Mouse (Mus musculus) liver, embryonic 11.5 days (tissue): ENCODE results near the gene Adamts4. TPM values are rescaled to one million over a fixed set of nuclear protein-coding genes. Genes with fewer than 3 reads are reported as not detected.

Experiments
- ATAC-seq: fragments of 200-750 bp; cut with Nextera tagmentation; replicated peaks from 2 replicates; pipeline ENCODE4 v1.8.0; 2017; ENCODE audit warnings: moderate number of reproducible peaks, mild to moderate bottlenecking, moderate TSS enrichment, moderate library complexity; ENCODE audit not compliant: low FRiP score
- DNase-seq: peaks from one replicate; pipeline ENCODE4 v3.0.0-alpha.2; 2017; ENCODE audit warnings: low spot score
- H3K27ac ChIP-seq: fragments of 300-500 bp; sonication (generic); 2 replicates; pipeline ENCODE4 v1.5.1; 2014; ENCODE audit warnings: mild to moderate bottlenecking, low read depth, low read length, control low read depth
- H3K27me3 ChIP-seq: fragments of 300-500 bp; sonication (generic); replicated peaks from 2 replicates; pipeline ENCODE4 v1.6.1; 2014; ENCODE audit warnings: low read length, mixed read lengths; ENCODE audit not compliant: control insufficient read depth, insufficient read depth
- H3K36me3 ChIP-seq: fragments of 300-500 bp; sonication (generic); 2 replicates; pipeline ENCODE4 v1.6.1; 2014; ENCODE audit warnings: mild to moderate bottlenecking, low read length, moderate library complexity, mixed read lengths; ENCODE audit not compliant: control insufficient read depth, insufficient read depth
- H3K4me1 ChIP-seq: fragments of 300-500 bp; sonication (generic); replicated peaks from 2 replicates; pipeline ENCODE4 v1.6.1; 2014; ENCODE audit warnings: low read length, mixed read lengths; ENCODE audit not compliant: control insufficient read depth, insufficient read depth
- H3K4me2 ChIP-seq: fragments of 300-500 bp; sonication (generic); 2 replicates; pipeline ENCODE4 v1.6.1; 2014; ENCODE audit warnings: mild to moderate bottlenecking, control low read depth, moderate library complexity
- H3K4me3 ChIP-seq: fragments of 300-500 bp; sonication (generic); 2 replicates; pipeline ENCODE4 v1.5.1; 2014; ENCODE audit warnings: low read depth, low read length, control low read depth
- H3K9ac ChIP-seq: fragments of 300-500 bp; sonication (generic); 2 replicates; pipeline ENCODE4 v1.6.1; 2014; ENCODE audit warnings: low read depth, low read length, control low read depth
- H3K9me3 ChIP-seq: fragments of 300-500 bp; sonication (generic); 2 replicates; pipeline ENCODE4 v1.6.1; 2016; ENCODE audit warnings: low read length, inconsistent platforms, mixed read lengths; ENCODE audit not compliant: control insufficient read depth
- WGBS: fragments of 180-500 bp; shearing (Covaris S2); extraction: QIAGEN DNeasy Blood & Tissue Kit; methylation state at CpG from one replicate; pipeline ENCODE4 v1.1.7; 2014; 5-methylcytosine and 5-hydroxymethylcytosine counted together
- polyA plus RNA-seq: library from polyadenylated mRNA; unstranded; fragments of >200 nt; fragmentation: Nextera tagmentation; extraction: Ambion mirVana; gene quantifications from 2 replicates; pipeline ENCODE4 v1.2.1, GENCODE M21; 2014

Adamts4 gene
- polyA plus RNA-seq, 1 experiment from 2014 or later: 2.0 TPM

GRCm38 (mm10) chr1:171275144-171275734 lies 25.0 kb downstream of the Adamts4 start:
- no peak overlapping the region for H3K9ac ChIP-seq
- H3K4me2 ChIP-seq: no peak overlapping the region
- H3K9me3 ChIP-seq: no peaks in the 10 kb centered on the region
- 91% methylated on average over 11 of the region's 11 CpGs for WGBS
- peaks cover 45% of the 10 kb centered on the region for H3K36me3 ChIP-seq
- DNase-seq (no peak), ATAC-seq (no peak)
- H3K27me3 ChIP-seq: no peaks in the 10 kb centered on the region
- H3K4me1 ChIP-seq: peaks cover 12% of the 10 kb centered on the region
- H3K4me3 ChIP-seq: no peak overlapping the region; the same call in 1 of the 2 replicates
- no peak overlapping the region for H3K27ac ChIP-seq

GRCm38 (mm10) chr1:171276110-171276748 lies 26.0 kb downstream of the Adamts4 start:
- no peak for ATAC-seq
- DNase-seq: no peak
- Histone ChIP-seq H3K4me3 (no peak overlapping the region), H3K4me1 (peaks cover 8% of the 10 kb centered on the region), H3K4me2 (no peak overlapping the region), H3K9me3 (no peaks in the 10 kb centered on the region), H3K27ac (no peak overlapping the region), H3K36me3 (peaks cover 45% of the 10 kb centered on the region), H3K9ac (no peak overlapping the region), H3K27me3 (no peaks in the 10 kb centered on the region)
- WGBS: 92% methylated on average over 14 of the region's 14 CpGs

GRCm38 (mm10) chr1:171277736-171278135 lies 27.5 kb downstream of the Adamts4 start:
- peak overlapping the region; percentile 63 for H3K4me2 ChIP-seq

GRCm38 (mm10) chr1:171278436-171278835 lies 28.2 kb downstream of the Adamts4 start:
- DNase-seq (no peak), ATAC-seq (no peak)
- peaks cover 38% of the 10 kb centered on the region for H3K36me3 ChIP-seq
- H3K27ac ChIP-seq: no peak overlapping the region
- H3K4me3 ChIP-seq: peak overlapping the region; percentile 76
- no peaks in the 10 kb centered on the region for H3K9me3 ChIP-seq
- WGBS: 95% methylated on average over 8 of the region's 8 CpGs
- H3K4me1 ChIP-seq: peaks cover 6% of the 10 kb centered on the region; the same call in 1 of the 2 replicates
- peak overlapping the region; percentile 28; the same call in 1 of the 2 replicates for H3K9ac ChIP-seq
- peak overlapping the region; percentile 63 for H3K4me2 ChIP-seq
- H3K27me3 ChIP-seq: no peaks in the 10 kb centered on the region

More at GRCm38 (mm10) chr1:171277736-171278135, 27.5 kb downstream of the Adamts4 start:
- Histone ChIP-seq H3K9ac (no peak overlapping the region), H3K27me3 (no peaks in the 10 kb centered on the region), H3K4me1 (peaks cover 6% of the 10 kb centered on the region; the same call in 1 of the 2 replicates), H3K36me3 (peaks cover 41% of the 10 kb centered on the region), H3K4me3 (0 out of 2 replicates have a peak overlapping the region, but pooled peaks have one; percentile 17), H3K27ac (no peak overlapping the region), H3K9me3 (no peaks in the 10 kb centered on the region)
- 87% methylated on average over 10 of the region's 10 CpGs for WGBS
- no peak for ATAC-seq
- no peak for DNase-seq

GRCm38 (mm10) chr1:171279012-171279705 lies 28.9 kb downstream of the Adamts4 start:
- WGBS: 83% methylated on average over 14 of the region's 14 CpGs
- Histone ChIP-seq H3K4me2 (peak overlapping the region; percentile 63), H3K27ac (no peak overlapping the region), H3K9me3 (no peaks in the 10 kb centered on the region), H3K9ac (peak overlapping the region; percentile 94), H3K36me3 (peaks cover 38% of the 10 kb centered on the region), H3K27me3 (no peaks in the 10 kb centered on the region), H3K4me3 (peak overlapping the region; percentile 76), H3K4me1 (peaks cover 6% of the 10 kb centered on the region; the same call in 1 of the 2 replicates)
- ATAC-seq (no peak), DNase-seq (peak; percentile 28)

GRCm38 (mm10) chr1:171279721-171280120 lies 29.5 kb downstream of the Adamts4 start:
- Histone ChIP-seq H3K9me3 (no peaks in the 10 kb centered on the region), H3K4me3 (peak overlapping the region; percentile 76), H3K4me2 (peak overlapping the region; percentile 63), H3K36me3 (peaks cover 36% of the 10 kb centered on the region), H3K4me1 (peaks cover 6% of the 10 kb centered on the region; the same call in 1 of the 2 replicates), H3K9ac (peak overlapping the region; percentile 94), H3K27ac (peak overlapping the region; percentile 99), H3K27me3 (no peaks in the 10 kb centered on the region)
- ATAC-seq (no peak), DNase-seq (peak; percentile 29)
- WGBS: 56% methylated on average over 5 of the region's 5 CpGs

- Histone ChIP-seq H3K36me3 (peaks cover 35% of the 10 kb centered on the region), H3K4me1 (peaks cover 6% of the 10 kb centered on the region; the same call in 1 of the 2 replicates), H3K9me3 (no peaks in the 10 kb centered on the region), H3K4me2 (peak overlapping the region; percentile 63), H3K27me3 (no peaks in the 10 kb centered on the region), H3K27ac (peak overlapping the region; percentile 99), H3K4me3 (peak overlapping the region; percentile 76), H3K9ac (peak overlapping the region; percentile 94)
- WGBS: 1% methylated on average over 25 of the region's 25 CpGs
- no peak for DNase-seq
- ATAC-seq: peak; percentile 53
Observed at GRCm38 (mm10) chr1:171280250-171280915, 30.2 kb downstream of the Adamts4 start.

GRCm38 (mm10) chr1:171280916-171281527 lies 30.8 kb downstream of the Adamts4 start, which contains the start of gene Ppox:
Gene Ppox (minus strand): TSS chr1:171281186.
- Histone ChIP-seq H3K36me3 (peaks cover 35% of the 10 kb centered on the region), H3K4me2 (peak within 1 kb of the TSS; percentile 69), H3K27me3 (no peaks in the 10 kb centered on the region), H3K4me1 (peaks cover 6% of the 10 kb centered on the region), H3K9ac (peak within 1 kb of the TSS; percentile 94), H3K27ac (peak within 1 kb of the TSS; percentile 99), H3K4me3 (peak within 1 kb of the TSS; percentile 76), H3K9me3 (no peaks in the 10 kb centered on the region)
- DNase-seq (peak; percentile 89), ATAC-seq (peak; percentile 96)
- under 1% methylated on average over 26 of the region's 26 CpGs for WGBS
